Mouse (Mus musculus): Measurements from ENCODE around the gene 1110004F10Rik. TPM values are rescaled to one million over a fixed set of nuclear protein-coding genes. Genes with fewer than 3 reads are reported as not detected.

1110004F10Rik gene
- total and polyA plus RNA-seq, 2 experiments from 2014 or later: 148 to 329 TPM

GRCm38 (mm10) chr7:116093466-116093850, 54.3 kb downstream of the 1110004F10Rik start:
- Histone ChIP-seq H3K4me1 (ENCODE audit: insufficient read depth, low read length) (peaks cover 14% of the 10 kb centered on the region), H3K27me3 (ENCODE audit: insufficient read depth, low read length) (no peaks in the 10 kb centered on the region), H3K9me3 (ENCODE audit: low read length) (no peaks in the 10 kb centered on the region), H3K9ac (replicated peaks; ENCODE audit: low read length) (peak overlapping the region; percentile 68), H3K4me2 (ENCODE audit: low read depth, low read length) (peak overlapping the region; percentile 80), H3K27ac (peak overlapping the region; percentile 98), H3K36me3 (ENCODE audit: insufficient read depth, low read length) (no peaks in the 10 kb centered on the region), H3K4me3 (ENCODE audit: low read length) (peak overlapping the region; percentile 59)
- DNase-seq (ENCODE audit: low spot score) (peak; percentile 83), ATAC-seq (peak; percentile 87)
- WGBS: under 1% methylated on average over 19 of the region's 19 CpGs
- peak; percentile 52 for TF ChIP-seq CTCF (IDR thresholded peaks at IDR 0.05; ENCODE audit: low read depth)

DNA sequence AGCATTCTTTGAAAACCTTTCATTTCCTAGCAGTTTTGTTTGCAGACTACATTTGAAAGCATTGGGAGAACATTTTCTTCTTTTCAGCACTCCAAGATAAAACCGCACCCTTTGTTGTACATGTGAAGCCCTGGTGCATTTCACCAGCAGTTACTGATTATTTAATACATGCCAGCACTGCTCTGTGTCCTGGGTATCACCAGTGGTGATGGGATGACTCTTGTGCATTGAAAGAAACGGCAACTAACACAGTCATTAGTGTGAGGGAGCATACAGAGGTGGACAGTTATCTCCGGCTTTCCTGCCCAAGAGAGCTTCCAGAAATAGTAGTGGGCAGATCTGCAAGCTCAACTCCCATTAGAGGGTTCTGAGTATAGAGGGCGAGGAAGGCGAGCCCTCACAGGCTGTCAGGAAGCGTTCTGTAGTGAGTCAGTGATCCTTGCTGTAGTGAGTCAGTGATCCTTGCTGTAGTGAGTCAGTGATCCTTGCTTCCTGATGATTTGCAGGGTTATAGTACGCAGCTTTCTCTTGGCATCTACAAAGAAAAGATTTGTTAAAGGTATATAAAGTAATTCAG, 60.8 kb downstream of the 1110004F10Rik start:
- Histone ChIP-seq H3K27me3 (ENCODE audit: insufficient read depth, low read length) (no peaks in the 10 kb centered on the region), H3K9ac (replicated peaks; ENCODE audit: low read length) (no peak overlapping the region), H3K36me3 (ENCODE audit: insufficient read depth, low read length) (peaks cover 15% of the 10 kb centered on the region; the same call in 1 of the 2 replicates), H3K4me2 (ENCODE audit: low read depth, low read length) (no peak overlapping the region), H3K4me3 (ENCODE audit: low read length) (no peak overlapping the region), H3K4me1 (ENCODE audit: insufficient read depth, low read length) (peaks cover 6% of the 10 kb centered on the region), H3K9me3 (ENCODE audit: low read length) (no peaks in the 10 kb centered on the region), H3K27ac (no peak overlapping the region)
- TF ChIP-seq CTCF (IDR thresholded peaks at IDR 0.05; ENCODE audit: low read depth): no peak
- 79% methylated on average over 7 of the region's 7 CpGs for WGBS
- ATAC-seq (no peak), DNase-seq (ENCODE audit: low spot score) (no peak)

- TF ChIP-seq CTCF (IDR thresholded peaks at IDR 0.05; ENCODE audit: low read depth): no peak
- Histone ChIP-seq H3K36me3 (ENCODE audit: insufficient read depth, low read length) (peaks cover 15% of the 10 kb centered on the region; the same call in 1 of the 2 replicates), H3K9ac (replicated peaks; ENCODE audit: low read length) (no peak overlapping the region), H3K27me3 (ENCODE audit: insufficient read depth, low read length) (no peaks in the 10 kb centered on the region), H3K4me2 (ENCODE audit: low read depth, low read length) (no peak overlapping the region), H3K27ac (no peak overlapping the region), H3K9me3 (ENCODE audit: low read length) (no peaks in the 10 kb centered on the region), H3K4me3 (ENCODE audit: low read length) (no peak overlapping the region), H3K4me1 (ENCODE audit: insufficient read depth, low read length) (no peaks in the 10 kb centered on the region)
- DNase-seq (ENCODE audit: low spot score): no peak
- 95% methylated on average over 9 of the region's 9 CpGs for WGBS
- ATAC-seq: no peak
These were observed 63.9 kb downstream of the 1110004F10Rik start for GRCm38 (mm10) chr7:116103091-116103490.

DNA sequence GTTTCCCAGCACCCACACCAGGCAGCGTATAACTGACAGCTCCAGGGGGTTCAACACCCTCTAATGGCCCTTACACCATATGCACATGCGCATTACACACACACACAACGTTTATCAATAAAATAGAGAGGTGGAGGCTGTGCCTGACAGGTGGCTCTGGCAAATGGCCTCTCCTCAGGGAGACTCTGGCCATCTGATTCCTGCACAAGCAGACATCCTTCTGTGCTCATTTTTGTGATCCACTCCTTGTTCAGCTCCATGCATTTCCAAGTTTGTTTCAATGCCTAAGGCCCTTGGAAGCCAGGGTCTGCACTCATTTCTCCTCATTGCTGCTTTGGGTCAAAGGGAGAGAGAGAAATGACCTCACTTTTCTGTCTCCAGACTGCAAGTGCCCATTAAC, 71.5 kb downstream of the 1110004F10Rik start:
- TF ChIP-seq CTCF (IDR thresholded peaks at IDR 0.05; ENCODE audit: low read depth): no peak
- H3K36me3 ChIP-seq (ENCODE audit: insufficient read depth, low read length): no peaks in the 10 kb centered on the region
- no peak for DNase-seq (ENCODE audit: low spot score)
- no peak overlapping the region for H3K27ac ChIP-seq
- 67% methylated on average over 3 of the region's 3 CpGs for WGBS
- H3K9ac ChIP-seq (replicated peaks; ENCODE audit: low read length): no peak overlapping the region
- ATAC-seq: no peak
- no peaks in the 10 kb centered on the region for H3K4me1 ChIP-seq (ENCODE audit: insufficient read depth, low read length)
- no peaks in the 10 kb centered on the region for H3K9me3 ChIP-seq (ENCODE audit: low read length)
- no peak overlapping the region for H3K4me3 ChIP-seq (ENCODE audit: low read length)
- H3K4me2 ChIP-seq (ENCODE audit: low read depth, low read length): no peak overlapping the region
- H3K27me3 ChIP-seq (ENCODE audit: insufficient read depth, low read length): no peaks in the 10 kb centered on the region

- H3K27me3 ChIP-seq (ENCODE audit: insufficient read depth, low read length): no peaks in the 10 kb centered on the region
- H3K4me2 ChIP-seq (ENCODE audit: low read depth, low read length): no peak overlapping the region
- H3K27ac ChIP-seq: no peak overlapping the region
- no peaks in the 10 kb centered on the region for H3K4me1 ChIP-seq (ENCODE audit: insufficient read depth, low read length)
- no peak for DNase-seq (ENCODE audit: low spot score)
- TF ChIP-seq CTCF (IDR thresholded peaks at IDR 0.05; ENCODE audit: low read depth): no peak
- no peaks in the 10 kb centered on the region for H3K9me3 ChIP-seq (ENCODE audit: low read length)
- no peak overlapping the region for H3K4me3 ChIP-seq (ENCODE audit: low read length)
- H3K36me3 ChIP-seq (ENCODE audit: insufficient read depth, low read length): no peaks in the 10 kb centered on the region
- WGBS: 80% methylated on average over 6 of the region's 6 CpGs
- ATAC-seq: no peak
- H3K9ac ChIP-seq (replicated peaks; ENCODE audit: low read length): no peak overlapping the region
These were observed 72.3 kb downstream of the 1110004F10Rik start for GRCm38 (mm10) chr7:116111546-116111945.

GRCm38 (mm10) chr7:116115216-116115930, 76.2 kb downstream of the 1110004F10Rik start:
- no peak for TF ChIP-seq CTCF (IDR thresholded peaks at IDR 0.05; ENCODE audit: low read depth)
- WGBS: 79% methylated on average over 12 of the region's 12 CpGs
- no peaks in the 10 kb centered on the region for H3K9me3 ChIP-seq (ENCODE audit: low read length)
- DNase-seq (ENCODE audit: low spot score) (no peak), ATAC-seq (no peak)
- no peaks in the 10 kb centered on the region for H3K36me3 ChIP-seq (ENCODE audit: insufficient read depth, low read length)
- no peak overlapping the region for H3K4me2 ChIP-seq (ENCODE audit: low read depth, low read length)
- H3K4me3 ChIP-seq (ENCODE audit: low read length): no peak overlapping the region
- H3K27ac ChIP-seq: no peak overlapping the region
- no peak overlapping the region for H3K9ac ChIP-seq (replicated peaks; ENCODE audit: low read length)
- no peaks in the 10 kb centered on the region for H3K27me3 ChIP-seq (ENCODE audit: insufficient read depth, low read length)
- no peaks in the 10 kb centered on the region for H3K4me1 ChIP-seq (ENCODE audit: insufficient read depth, low read length)

DNA sequence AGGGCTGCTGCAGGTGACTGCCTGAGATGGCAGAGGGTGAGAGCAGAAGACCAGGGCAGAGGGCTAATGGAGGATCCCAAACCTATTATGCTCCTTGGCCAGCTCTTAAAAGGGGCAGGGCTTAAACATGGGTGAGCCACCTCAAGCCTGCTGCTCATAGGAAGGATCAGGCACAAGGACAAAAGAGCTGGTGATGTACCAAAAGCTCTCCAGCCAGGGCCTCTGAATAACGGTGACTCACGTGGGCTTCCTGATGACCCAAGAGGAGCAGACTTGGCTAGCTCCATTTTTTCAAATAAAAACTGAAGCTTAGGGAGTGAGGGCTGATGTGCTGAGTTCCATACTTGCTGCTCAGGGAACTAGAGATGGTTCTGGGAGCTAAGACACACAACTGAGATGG, 76.8 kb downstream of the 1110004F10Rik start:
- Histone ChIP-seq H3K27ac (no peak overlapping the region), H3K4me2 (ENCODE audit: low read depth, low read length) (no peak overlapping the region), H3K4me3 (ENCODE audit: low read length) (no peak overlapping the region), H3K9ac (replicated peaks; ENCODE audit: low read length) (no peak overlapping the region), H3K36me3 (ENCODE audit: insufficient read depth, low read length) (no peaks in the 10 kb centered on the region), H3K27me3 (ENCODE audit: insufficient read depth, low read length) (no peaks in the 10 kb centered on the region), H3K4me1 (ENCODE audit: insufficient read depth, low read length) (no peaks in the 10 kb centered on the region), H3K9me3 (ENCODE audit: low read length) (no peaks in the 10 kb centered on the region)
- no peak for ATAC-seq
- DNase-seq (ENCODE audit: low spot score): no peak
- 66% methylated on average over 2 of the region's 2 CpGs for WGBS
- no peak for TF ChIP-seq CTCF (IDR thresholded peaks at IDR 0.05; ENCODE audit: low read depth)

Measured in hindbrain, postnatal 0 days (tissue).